Mouse (Mus musculus): ENCODE data around the gene Rsg1. TPM values are rescaled to one million over a fixed set of nuclear protein-coding genes. Genes with fewer than 3 reads are reported as not detected.

The Rsg1 gene
- polyA plus RNA-seq, 1 experiment from 2014 or later = 1.4 TPM

- no peak for ATAC-seq (ENCODE audit: insufficient read depth)
- Histone ChIP-seq H3K27me3 (no peaks in the 10 kb centered on the region), H3K27ac (replicated peaks) (no peak overlapping the region), H3K36me3 (replicated peaks) (no peaks in the 10 kb centered on the region), H3K4me2 (no peak overlapping the region), H3K4me3 (replicated peaks) (no peak overlapping the region), H3K9me3 (replicated peaks) (no peaks in the 10 kb centered on the region), H3K4me1 (replicated peaks) (peaks cover 4% of the 10 kb centered on the region; the same call in 1 of the 2 replicates), H3K9ac (no peak overlapping the region)
- WGBS (ENCODE audit: insufficient replicate concordance) = 56% methylated on average over 3 of the region's 3 CpGs
Measured at GRCm38 (mm10) chr4:141267250-141267649, 53.5 kb downstream of the Rsg1 start.

GRCm38 (mm10) chr4:141267837-141268236, 54.1 kb downstream of the Rsg1 start:
- H3K4me1 ChIP-seq (replicated peaks) = peaks cover 5% of the 10 kb centered on the region; the same call in 1 of the 2 replicates
- H3K9me3 ChIP-seq (replicated peaks) = no peaks in the 10 kb centered on the region
- no peak for ATAC-seq (ENCODE audit: insufficient read depth)
- H3K9ac ChIP-seq = no peak overlapping the region
- H3K27me3 ChIP-seq = peaks cover 4% of the 10 kb centered on the region; the same call in 1 of the 2 replicates
- H3K4me2 ChIP-seq = no peak overlapping the region
- WGBS (ENCODE audit: insufficient replicate concordance) = 33% methylated on average over 9 of the region's 9 CpGs
- H3K4me3 ChIP-seq (replicated peaks) = no peak overlapping the region
- H3K36me3 ChIP-seq (replicated peaks) = no peaks in the 10 kb centered on the region
- H3K27ac ChIP-seq (replicated peaks) = no peak overlapping the region

DNA sequence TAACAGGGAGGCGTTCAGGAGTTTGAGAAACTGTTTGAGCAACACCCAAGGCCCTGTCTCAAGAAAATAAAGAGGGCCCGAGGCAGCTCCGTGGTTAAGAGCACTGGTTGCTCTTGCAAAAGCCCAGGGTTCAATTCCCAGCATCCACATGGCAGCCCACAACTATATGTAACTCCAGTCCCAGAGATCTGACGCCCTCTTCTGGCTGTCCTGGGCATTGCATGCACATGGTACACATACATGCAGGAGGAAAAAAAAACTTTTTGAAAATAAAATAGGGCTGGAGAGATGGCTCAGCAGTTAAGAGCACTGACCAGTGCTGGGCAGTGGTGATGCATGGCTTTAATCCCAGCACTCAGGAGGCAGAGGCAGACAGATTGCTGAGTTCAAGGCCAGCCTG, 54.6 kb downstream of the Rsg1 start:
- no peak overlapping the region for H3K4me2 ChIP-seq
- no peaks in the 10 kb centered on the region for H3K9me3 ChIP-seq (replicated peaks)
- no peak overlapping the region for H3K4me3 ChIP-seq (replicated peaks)
- WGBS (ENCODE audit: insufficient replicate concordance) = 40% methylated on average over 4 of the region's 4 CpGs
- H3K27me3 ChIP-seq = peaks cover 7% of the 10 kb centered on the region; the same call in 1 of the 2 replicates
- no peaks in the 10 kb centered on the region for H3K36me3 ChIP-seq (replicated peaks)
- peaks cover 5% of the 10 kb centered on the region; the same call in 1 of the 2 replicates for H3K4me1 ChIP-seq (replicated peaks)
- no peak overlapping the region for H3K9ac ChIP-seq
- no peak for ATAC-seq (ENCODE audit: insufficient read depth)
- H3K27ac ChIP-seq (replicated peaks) = no peak overlapping the region

DNA sequence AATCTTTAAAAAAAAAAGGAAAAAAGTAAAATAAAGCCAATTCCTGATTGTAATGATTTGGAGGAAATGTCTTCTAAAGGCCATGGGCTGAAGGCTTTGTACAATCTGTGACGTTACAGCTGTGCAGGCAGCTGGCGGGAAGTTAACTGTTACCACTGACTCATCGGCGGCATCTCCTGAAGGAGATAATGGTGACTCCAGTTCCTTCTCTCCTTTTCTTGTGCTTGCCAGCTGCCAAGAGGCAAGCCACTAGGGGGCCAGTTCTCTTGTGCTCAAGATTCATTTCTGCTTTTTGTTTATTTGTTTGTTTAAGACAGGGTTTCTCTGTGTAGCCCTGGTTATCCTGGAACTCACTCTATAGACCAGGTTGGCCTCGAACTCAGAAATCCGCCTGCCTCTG, 55.3 kb downstream of the Rsg1 start:
- H3K27me3 ChIP-seq = peaks cover 7% of the 10 kb centered on the region; the same call in 1 of the 2 replicates
- no peak overlapping the region for H3K27ac ChIP-seq (replicated peaks)
- H3K9me3 ChIP-seq (replicated peaks) = no peaks in the 10 kb centered on the region
- 31% methylated on average over 6 of the region's 6 CpGs for WGBS (ENCODE audit: insufficient replicate concordance)
- no peak overlapping the region for H3K4me2 ChIP-seq
- H3K9ac ChIP-seq = no peak overlapping the region
- no peak for ATAC-seq (ENCODE audit: insufficient read depth)
- H3K4me1 ChIP-seq (replicated peaks) = peaks cover 9% of the 10 kb centered on the region; the same call in 1 of the 2 replicates
- H3K4me3 ChIP-seq (replicated peaks) = no peak overlapping the region
- no peaks in the 10 kb centered on the region for H3K36me3 ChIP-seq (replicated peaks)

GRCm38 (mm10) chr4:141270201-141270940, 56.6 kb downstream of the Rsg1 start:
- peaks cover 15% of the 10 kb centered on the region; the same call in 1 of the 2 replicates for H3K4me1 ChIP-seq (replicated peaks)
- no peaks in the 10 kb centered on the region for H3K36me3 ChIP-seq (replicated peaks)
- H3K27me3 ChIP-seq = peaks cover 11% of the 10 kb centered on the region; the same call in 1 of the 2 replicates
- no peak overlapping the region for H3K4me3 ChIP-seq (replicated peaks)
- ATAC-seq (ENCODE audit: insufficient read depth) = no peak
- no peak overlapping the region for H3K4me2 ChIP-seq
- no peak overlapping the region for H3K27ac ChIP-seq (replicated peaks)
- H3K9ac ChIP-seq = no peak overlapping the region
- WGBS (ENCODE audit: insufficient replicate concordance) = 61% methylated on average over 15 of the region's 15 CpGs
- no peaks in the 10 kb centered on the region for H3K9me3 ChIP-seq (replicated peaks)

GRCm38 (mm10) chr4:141271228-141271627, 57.5 kb downstream of the Rsg1 start:
- Histone ChIP-seq H3K27me3 (peaks cover 11% of the 10 kb centered on the region; the same call in 1 of the 2 replicates), H3K4me3 (replicated peaks) (no peak overlapping the region), H3K4me2 (no peak overlapping the region), H3K9me3 (replicated peaks) (no peaks in the 10 kb centered on the region), H3K36me3 (replicated peaks) (no peaks in the 10 kb centered on the region), H3K27ac (replicated peaks) (0 out of 2 replicates have a peak overlapping the region, but pooled peaks have one; percentile 7), H3K4me1 (replicated peaks) (peaks cover 15% of the 10 kb centered on the region; the same call in 1 of the 2 replicates), H3K9ac (no peak overlapping the region)
- no peak for ATAC-seq (ENCODE audit: insufficient read depth)
- 55% methylated on average over 6 of the region's 7 CpGs for WGBS (ENCODE audit: insufficient replicate concordance)

DNA sequence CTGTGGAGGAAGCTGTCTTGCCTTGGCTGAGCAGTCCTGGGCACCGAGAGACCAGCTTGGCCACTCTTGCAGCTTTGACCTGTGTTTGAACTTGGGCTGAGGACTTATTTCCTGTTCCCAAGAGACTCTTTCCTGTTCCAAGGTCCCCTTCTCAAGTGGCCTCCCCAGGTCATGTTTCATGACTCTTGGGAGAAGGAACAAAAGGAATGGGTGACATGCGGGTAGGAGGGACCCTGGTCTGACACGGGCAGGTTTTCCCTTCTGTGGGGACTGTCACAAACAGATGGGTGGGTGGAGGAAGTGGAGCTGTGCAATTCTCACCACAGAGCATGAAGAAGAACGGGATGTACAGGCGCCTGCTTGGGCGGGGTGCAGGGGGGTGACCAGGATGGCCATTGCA, 58.0 kb downstream of the Rsg1 start:
- H3K27ac ChIP-seq (replicated peaks) = 0 out of 2 replicates have a peak overlapping the region, but pooled peaks have one; percentile 7
- no peaks in the 10 kb centered on the region for H3K36me3 ChIP-seq (replicated peaks)
- 24% methylated on average over 6 of the region's 6 CpGs for WGBS (ENCODE audit: insufficient replicate concordance)
- H3K9me3 ChIP-seq (replicated peaks) = no peaks in the 10 kb centered on the region
- H3K4me1 ChIP-seq (replicated peaks) = peaks cover 15% of the 10 kb centered on the region; the same call in 1 of the 2 replicates
- H3K27me3 ChIP-seq = peaks cover 11% of the 10 kb centered on the region; the same call in 1 of the 2 replicates
- no peak overlapping the region for H3K9ac ChIP-seq
- no peak overlapping the region for H3K4me2 ChIP-seq
- H3K4me3 ChIP-seq (replicated peaks) = no peak overlapping the region
- peak; percentile 32 for ATAC-seq (ENCODE audit: insufficient read depth)

- Histone ChIP-seq H3K4me3 (replicated peaks) (no peak overlapping the region), H3K4me1 (replicated peaks) (peaks cover 26% of the 10 kb centered on the region), H3K4me2 (peak overlapping the region; percentile 40), H3K27me3 (peaks cover 11% of the 10 kb centered on the region; the same call in 1 of the 2 replicates), H3K36me3 (replicated peaks) (no peaks in the 10 kb centered on the region), H3K9ac (no peak overlapping the region), H3K27ac (replicated peaks) (no peak overlapping the region), H3K9me3 (replicated peaks) (no peaks in the 10 kb centered on the region)
- 5% methylated on average over 14 of the region's 14 CpGs for WGBS (ENCODE audit: insufficient replicate concordance)
- no peak for ATAC-seq (ENCODE audit: insufficient read depth)
Measured at GRCm38 (mm10) chr4:141272878-141273277, 59.1 kb downstream of the Rsg1 start.

- peaks cover 11% of the 10 kb centered on the region; the same call in 1 of the 2 replicates for H3K27me3 ChIP-seq
Measured at GRCm38 (mm10) chr4:141273296-141273695, 59.5 kb downstream of the Rsg1 start.

GRCm38 (mm10) chr4:141274485-141275341, 61.0 kb downstream of the Rsg1 start:
- Histone ChIP-seq H3K36me3 (replicated peaks) (no peaks in the 10 kb centered on the region), H3K27me3 (peaks cover 11% of the 10 kb centered on the region; the same call in 1 of the 2 replicates), H3K9me3 (replicated peaks) (no peaks in the 10 kb centered on the region), H3K9ac (no peak overlapping the region), H3K27ac (replicated peaks) (no peak overlapping the region), H3K4me1 (replicated peaks) (peaks cover 35% of the 10 kb centered on the region), H3K4me3 (replicated peaks) (no peak overlapping the region), H3K4me2 (no peak overlapping the region)
- 42% methylated on average over 23 of the region's 23 CpGs for WGBS (ENCODE audit: insufficient replicate concordance)
- no peak for ATAC-seq (ENCODE audit: insufficient read depth)

More at GRCm38 (mm10) chr4:141273296-141273695, 59.5 kb downstream of the Rsg1 start:
- Histone ChIP-seq H3K36me3 (replicated peaks) (no peaks in the 10 kb centered on the region), H3K27ac (replicated peaks) (no peak overlapping the region), H3K4me1 (replicated peaks) (peaks cover 30% of the 10 kb centered on the region), H3K4me2 (peak overlapping the region; percentile 40; the same call in 1 of the 2 replicates), H3K4me3 (replicated peaks) (no peak overlapping the region), H3K9ac (no peak overlapping the region), H3K9me3 (replicated peaks) (no peaks in the 10 kb centered on the region)
- 19% methylated on average over 12 of the region's 12 CpGs for WGBS (ENCODE audit: insufficient replicate concordance)
- ATAC-seq (ENCODE audit: insufficient read depth) = peak; percentile 37
